ENCODE assay signal across 18 mouse cellular contexts in the genomic region with DNA sequence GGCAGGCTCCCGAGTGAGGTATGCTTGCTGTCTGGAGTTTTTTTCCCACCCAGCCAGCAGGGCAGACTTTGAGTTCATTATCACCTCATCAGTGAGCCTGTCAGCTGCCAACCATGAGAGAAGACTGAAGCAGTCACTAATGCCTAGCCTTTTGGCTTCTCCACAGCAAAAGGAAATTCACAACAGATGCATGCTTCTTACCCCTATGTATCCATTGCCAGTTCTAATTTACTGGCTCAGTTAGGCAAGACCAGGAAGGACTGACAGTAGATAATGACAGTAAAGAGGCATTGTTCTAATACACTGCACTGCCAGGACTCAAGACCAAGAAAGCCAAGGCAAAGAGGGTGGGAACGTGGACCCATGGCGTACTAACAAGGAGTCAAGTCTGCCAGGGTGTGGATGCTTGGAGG.
DNase-seq lines count a peak whose midpoint lies in the region; ATAC-seq and TF ChIP-seq lines count a peak whose summit lies in the region.
"Had no signal": no experiment of that assay in that cellular context is flagged by ENCODE, and none has a peak within 500 bp of the region (broad histone marks: within the 10 kb centered on the region; RNA-seq: fewer than 3 reads in every experiment).

No protein-coding gene starts in this region.

- peak; percentile 32; the same call in 1 of the 2 replicates for ATAC-seq in heart, embryonic 16.5 days (replicated peaks; ENCODE audit: extremely low read depth, insufficient read depth, low FRiP score)
- no peak for ATAC-seq in heart, embryonic 11.5 days (replicated peaks; ENCODE audit: insufficient number of reproducible peaks, low FRiP score, low TSS enrichment)
- ATAC-seq in forebrain, embryonic 16.5 days = peak; percentile 91
- ATAC-seq in granulocyte monocyte progenitor cell, adult 5-6 weeks (replicated peaks; ENCODE audit: poor library complexity, severe bottlenecking) = no peak
- ATAC-seq in megakaryocyte progenitor cell, adult 5-6 weeks (replicated peaks; ENCODE audit: poor library complexity) = no peak
- ATAC-seq: CD4-positive, CD25-positive, alpha-beta regulatory T cell, adult 4 months; Patski had no signal

- H3K4me2 ChIP-seq in heart, embryonic 16.5 days (ENCODE audit: low read depth, low read length) = no peak overlapping the region
- no peak overlapping the region for H3K4me2 ChIP-seq in heart, embryonic 11.5 days
- H3K4me2 ChIP-seq in forebrain, embryonic 16.5 days (ENCODE audit: low read length) = no peak overlapping the region
- H3K4me2 ChIP-seq: hindbrain, embryonic 14.5 days; neural tube, embryonic 12.5 days had no signal

- no peaks in the 10 kb centered on the region for H3K36me3 ChIP-seq in heart, embryonic 16.5 days (ENCODE audit: control insufficient read depth, insufficient read depth)
- no peaks in the 10 kb centered on the region for H3K36me3 ChIP-seq in heart, embryonic 11.5 days (ENCODE audit: control insufficient read depth, insufficient read depth, low read length)
- H3K36me3 ChIP-seq in forebrain, embryonic 16.5 days (ENCODE audit: control insufficient read depth, insufficient read depth) = no peaks in the 10 kb centered on the region
- H3K36me3 ChIP-seq: neural tube, embryonic 12.5 days had no signal

- H3K27ac ChIP-seq in heart, embryonic 16.5 days (ENCODE audit: low read length) = no peak overlapping the region
- H3K27ac ChIP-seq in heart, embryonic 11.5 days (ENCODE audit: low read depth, low read length) = no peak overlapping the region; the same call in 1 of the 2 replicates
- peak overlapping the region; percentile 61; the same call in 1 of the 2 replicates for H3K27ac ChIP-seq in forebrain, embryonic 16.5 days (ENCODE audit: low read length)
- H3K27ac ChIP-seq: hindbrain, embryonic 14.5 days; neural tube, embryonic 12.5 days had no signal

- H3K9me3 ChIP-seq in heart, embryonic 16.5 days (replicated peaks; ENCODE audit: control insufficient read depth, low read length) = no peaks in the 10 kb centered on the region
- no peaks in the 10 kb centered on the region for H3K9me3 ChIP-seq in heart, embryonic 11.5 days (replicated peaks; ENCODE audit: control insufficient read depth, low read length)
- no peaks in the 10 kb centered on the region for H3K9me3 ChIP-seq in forebrain, embryonic 16.5 days (ENCODE audit: control insufficient read depth, low read length)
- H3K9me3 ChIP-seq: neural tube, embryonic 12.5 days had no signal

- WGBS in heart, embryonic 16.5 days = 46% methylated on average over 3 of the region's 3 CpGs
- 31% methylated on average over 3 of the region's 3 CpGs for WGBS in heart, embryonic 11.5 days (ENCODE audit: insufficient replicate concordance)
- 31% methylated on average over 3 of the region's 3 CpGs for WGBS in forebrain, embryonic 16.5 days
- WGBS in lung, adult 2 months = 53% methylated on average over 3 of the region's 3 CpGs

- peaks cover 13% of the 10 kb centered on the region for H3K4me1 ChIP-seq in heart, embryonic 16.5 days (ENCODE audit: control insufficient read depth, insufficient read depth, low read length)
- H3K4me1 ChIP-seq in heart, embryonic 11.5 days (ENCODE audit: control insufficient read depth, insufficient read depth, low read length) = peaks cover 8% of the 10 kb centered on the region
- peaks cover 9% of the 10 kb centered on the region for H3K4me1 ChIP-seq in forebrain, embryonic 16.5 days (replicated peaks; ENCODE audit: control insufficient read depth, insufficient read depth, low read length)
- H3K4me1 ChIP-seq in lung, adult 2 months (ENCODE audit: control insufficient read depth, insufficient read depth, low read length) = no peaks in the 10 kb centered on the region
- H3K4me1 ChIP-seq: neural tube, embryonic 12.5 days had no signal

- DNase-seq in MN1 (ENCODE audit: low spot score) = peak; percentile 25
- DNase-seq in cerebellum, adult 11 months = peak; percentile 40
- no peak for DNase-seq in lung, adult 2 months
- DNase-seq: adrenal gland, adult 8-10 months; gastrocnemius, postnatal 36 days; liver; lung, postnatal 10 days; midbrain, embryonic 14.5 days; thymus, adult 18-20 months had no signal

- H3K9ac ChIP-seq in heart, embryonic 16.5 days (ENCODE audit: low read length) = no peak overlapping the region
- no peak overlapping the region for H3K9ac ChIP-seq in heart, embryonic 11.5 days (ENCODE audit: low read depth, low read length)
- no peak overlapping the region for H3K9ac ChIP-seq in forebrain, embryonic 16.5 days (replicated peaks; ENCODE audit: low read depth, low read length)
- H3K9ac ChIP-seq: hindbrain, embryonic 14.5 days; neural tube, embryonic 12.5 days had no signal

- TF ChIP-seq CTCF in lung, adult 2 months (IDR thresholded peaks at IDR 0.05; ENCODE audit: insufficient read depth, low read length) = no peak

- no peak overlapping the region for H3K4me3 ChIP-seq in heart, embryonic 16.5 days (ENCODE audit: low read length)
- H3K4me3 ChIP-seq in heart, embryonic 11.5 days (ENCODE audit: low read depth, low read length) = no peak overlapping the region
- H3K4me3 ChIP-seq in forebrain, embryonic 16.5 days (replicated peaks; ENCODE audit: low read length) = no peak overlapping the region
- no peak overlapping the region for H3K4me3 ChIP-seq in lung, adult 2 months (replicated peaks; ENCODE audit: extremely low read depth, low read depth, low read length)
- H3K4me3 ChIP-seq: neural tube, embryonic 12.5 days had no signal

- no peak for TF ChIP-seq POLR2A in lung, adult 2 months (IDR thresholded peaks at IDR 0.05; ENCODE audit: borderline replicate concordance, extremely low read depth, low read depth, low read length)

- H3K27me3 ChIP-seq in heart, embryonic 16.5 days (ENCODE audit: control insufficient read depth, insufficient read depth, low read length) = no peaks in the 10 kb centered on the region
- no peaks in the 10 kb centered on the region for H3K27me3 ChIP-seq in heart, embryonic 11.5 days (ENCODE audit: control insufficient read depth, insufficient read depth, low read length)
- no peaks in the 10 kb centered on the region for H3K27me3 ChIP-seq in forebrain, embryonic 16.5 days (replicated peaks; ENCODE audit: control insufficient read depth, insufficient read depth, low read length)
- H3K27me3 ChIP-seq: neural tube, embryonic 12.5 days; Patski had no signal

Comparison
In these comparisons a context has a peak if more than half of its experiments do, and no peak if none do; other contexts are left out.
1. ATAC-seq: peak in heart, embryonic 16.5 days (single experiment) and forebrain, embryonic 16.5 days (single experiment); none in heart, embryonic 11.5 days (single experiment), granulocyte monocyte progenitor cell, adult 5-6 weeks (single experiment) and megakaryocyte progenitor cell, adult 5-6 weeks (single experiment).